Mouse (Mus musculus) spleen, postnatal 0 days (tissue): ENCODE data around the gene Slc46a3. TPM values are rescaled to one million over a fixed set of nuclear protein-coding genes. Genes with fewer than 3 reads are reported as not detected.

Experiments used
- polyA plus RNA-seq: library from polyadenylated mRNA; unstranded; fragments of >200 nt; fragmentation: Nextera tagmentation; extraction: Ambion mirVana; gene quantifications from 2 replicates; pipeline ENCODE4 v1.2.1, GENCODE M21; 2015

Slc46a3 gene
- polyA plus RNA-seq, result 18.1 and 20.6 TPM in 2 replicates

DNA sequence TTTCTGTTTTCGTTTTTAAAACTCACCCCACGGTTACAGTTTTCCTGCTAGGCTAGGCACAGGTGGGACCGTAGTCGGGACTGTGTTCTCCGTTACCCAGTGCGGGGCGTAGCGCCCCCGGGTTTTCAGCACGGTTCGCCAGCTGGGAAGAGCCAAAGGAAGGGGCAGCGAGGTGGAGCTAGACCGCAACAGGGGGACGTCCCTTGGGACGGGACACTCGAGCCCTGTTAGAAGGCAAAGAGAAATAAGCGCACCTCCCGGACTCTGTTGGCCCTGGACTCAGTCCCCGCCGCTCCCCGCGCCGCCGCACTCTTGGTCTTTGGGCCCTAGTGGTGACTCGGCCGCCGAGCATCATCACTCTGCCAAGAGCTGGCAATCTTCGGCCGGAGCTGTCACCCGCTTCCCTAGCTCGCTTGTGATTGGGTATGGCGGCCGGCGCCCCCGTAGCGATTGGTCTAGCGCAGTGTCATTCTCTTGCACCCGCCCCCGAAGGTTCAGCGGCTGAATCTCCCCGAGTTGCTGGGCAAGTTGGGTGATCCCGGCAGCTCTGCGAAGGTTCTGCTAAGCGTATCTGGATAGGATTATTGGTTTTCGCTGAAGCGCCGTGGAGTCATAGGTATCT, at the start of gene Slc46a3:
Gene Slc46a3, minus strand, starts transcription at position 361 of the 622 bp plus-strand sequence.

GRCm38 (mm10) chr5:147860449-147861261, 34.0 kb downstream of the Slc46a3 start, which contains the start of gene Pomp:
Pomp (plus strand) TSS chr5:147860461.

Other genes with a start within 250 kb of the Slc46a3 start
- gene Flt1, start 168.8 kb downstream of the Slc46a3 start, polyA plus RNA-seq, result 5.9 and 7.2 TPM in 2 replicates
- gene Pomp, start 34.4 kb downstream of the Slc46a3 start, polyA plus RNA-seq, result 344 and 367 TPM in 2 replicates
- gene Mtus2, start 62.5 kb upstream of the Slc46a3 start, polyA plus RNA-seq, result 2.8 TPM in 2 replicates